In the genomic region with DNA sequence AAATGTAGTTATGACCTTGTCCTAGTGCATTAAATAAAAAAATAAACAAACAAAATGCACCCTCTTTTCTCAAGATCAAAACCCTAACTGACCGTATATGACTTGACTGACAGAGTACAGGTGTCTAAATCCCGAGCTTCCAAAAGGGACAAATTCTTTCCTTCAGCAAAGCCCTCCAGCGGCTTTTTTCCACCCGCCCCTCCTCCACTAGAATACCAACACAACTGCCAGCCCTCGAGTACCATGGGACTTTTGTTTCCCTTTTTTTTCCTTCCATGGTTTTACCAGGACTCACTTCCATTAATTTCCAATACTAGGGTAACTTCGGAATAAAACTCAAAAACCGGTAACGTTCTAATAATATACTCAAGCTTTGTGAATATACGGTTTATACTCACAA, we compare ENCODE assay signal across 9 mouse cellular contexts. TPM values are rescaled to one million over a fixed set of nuclear protein-coding genes. Genes with fewer than 3 reads are reported as not detected.
DNase-seq lines count a peak whose midpoint lies in the region; ATAC-seq lines count a peak whose summit lies in the region.
"Had no signal": no experiment of that assay in that cellular context is flagged by ENCODE, and none has a peak within 500 bp of the region (broad histone marks: within the 10 kb centered on the region; RNA-seq: fewer than 3 reads in every experiment).

No protein-coding gene starts in this region.

- H3K4me2 ChIP-seq in hindbrain, embryonic 11.5 days (replicated peaks; ENCODE audit: low read depth, low read length), result peak overlapping the region; percentile 50
- peak overlapping the region; percentile 64 for H3K4me2 ChIP-seq in liver, embryonic 16.5 days (ENCODE audit: low read depth, low read length)
- H3K4me2 ChIP-seq in stomach, embryonic 16.5 days (ENCODE audit: low read depth, low read length), result peak overlapping the region; percentile 72

- peak overlapping the region; percentile 99; the same call in 1 of the 2 replicates for H3K9ac ChIP-seq in hindbrain, embryonic 11.5 days (ENCODE audit: low read depth, low read length)
- H3K9ac ChIP-seq in liver, embryonic 16.5 days (ENCODE audit: low read depth, low read length), result peak overlapping the region; percentile 93
- H3K9ac ChIP-seq in stomach, embryonic 16.5 days (ENCODE audit: low read length), result peak overlapping the region; percentile 93

- H3K4me1 ChIP-seq in hindbrain, embryonic 11.5 days (replicated peaks; ENCODE audit: control insufficient read depth, insufficient read depth, low read length), result no peaks in the 10 kb centered on the region
- H3K4me1 ChIP-seq in liver, embryonic 16.5 days (ENCODE audit: control insufficient read depth, low read depth, low read length), result peaks cover 32% of the 10 kb centered on the region
- H3K4me1 ChIP-seq in stomach, embryonic 16.5 days (ENCODE audit: control insufficient read depth, insufficient read depth, low read length), result peaks cover 21% of the 10 kb centered on the region

- no peaks in the 10 kb centered on the region for H3K9me3 ChIP-seq in hindbrain, embryonic 11.5 days (ENCODE audit: control insufficient read depth, low read length)
- H3K9me3 ChIP-seq in liver, embryonic 16.5 days (replicated peaks; ENCODE audit: control insufficient read depth, low read length), result no peaks in the 10 kb centered on the region
- no peaks in the 10 kb centered on the region for H3K9me3 ChIP-seq in stomach, embryonic 16.5 days (replicated peaks; ENCODE audit: control insufficient read depth, low read length)

- no peak overlapping the region for H3K27ac ChIP-seq in hindbrain, embryonic 11.5 days (ENCODE audit: low read depth, low read length)
- no peak overlapping the region for H3K27ac ChIP-seq in liver, embryonic 16.5 days (ENCODE audit: low read length)
- H3K27ac ChIP-seq in stomach, embryonic 16.5 days (ENCODE audit: low read length), result no peak overlapping the region

- H3K36me3 ChIP-seq in hindbrain, embryonic 11.5 days (ENCODE audit: control insufficient read depth, insufficient read depth, low read length), result no peaks in the 10 kb centered on the region
- no peaks in the 10 kb centered on the region for H3K36me3 ChIP-seq in liver, embryonic 16.5 days (ENCODE audit: control insufficient read depth, insufficient read depth)
- no peaks in the 10 kb centered on the region for H3K36me3 ChIP-seq in stomach, embryonic 16.5 days (ENCODE audit: control insufficient read depth, insufficient read depth, low read length)

- H3K4me3 ChIP-seq in hindbrain, embryonic 11.5 days (ENCODE audit: low read depth, low read length), result peak overlapping the region; percentile 100
- peak overlapping the region; percentile 76 for H3K4me3 ChIP-seq in liver, embryonic 16.5 days (ENCODE audit: low read depth, low read length)
- peak overlapping the region; percentile 75 for H3K4me3 ChIP-seq in stomach, embryonic 16.5 days (replicated peaks; ENCODE audit: low read length)

- H3K27me3 ChIP-seq in hindbrain, embryonic 11.5 days (ENCODE audit: control insufficient read depth, insufficient read depth, low read length), result no peaks in the 10 kb centered on the region
- no peaks in the 10 kb centered on the region for H3K27me3 ChIP-seq in liver, embryonic 16.5 days (ENCODE audit: control insufficient read depth, insufficient read depth, low read depth, low read length)
- no peaks in the 10 kb centered on the region for H3K27me3 ChIP-seq in stomach, embryonic 16.5 days (ENCODE audit: control insufficient read depth, insufficient read depth, low read length)
- H3K27me3 ChIP-seq: Patski had no signal

- under 1% methylated on average over 9 of the region's 9 CpGs for WGBS in hindbrain, embryonic 11.5 days
- WGBS in liver, embryonic 16.5 days (ENCODE audit: insufficient replicate concordance), result 0% methylated on average over 9 of the region's 9 CpGs
- WGBS in stomach, embryonic 16.5 days, result under 1% methylated on average over 9 of the region's 9 CpGs

- peak; percentile 76 for DNase-seq in heart, adult 11 months
- no peak for DNase-seq in heart, postnatal 25 days (ENCODE audit: low spot score)
- DNase-seq in embryo, embryonic 10.5 days (ENCODE audit: low spot score), result peak; percentile 74
- peak; percentile 57 for DNase-seq in hindbrain, embryonic 11.5 days (ENCODE audit: low spot score)
- DNase-seq in adrenal gland, adult 8-10 months, result no peak

- ATAC-seq in hindbrain, embryonic 11.5 days (ENCODE audit: low FRiP score), result no peak
- ATAC-seq in liver, embryonic 16.5 days (ENCODE audit: low read depth), result no peak
- no peak for ATAC-seq in stomach, embryonic 16.5 days (ENCODE audit: insufficient read depth, low FRiP score)
- ATAC-seq in inflammation-experienced regulatory T-cells, adult 6 months, result no peak

- intact Hi-C loops in heart, postnatal 25 days (cut with DNase I), result loop anchor here (2.0 to 5.0 kb wide), 2 partner anchors 46 to 190 kb away; partner anchors contain the start of gene Malsu1

RNA-seq across cellular contexts. Expression of gene Tra2a, which starts 1.4 kb away (rescaled TPM):
- total RNA-seq in heart, postnatal 25 days (2021), result 10 to 100 TPM; 24.8 to 34.4 TPM
- 56.7 and 82.9 TPM in 2 replicates for polyA plus RNA-seq in hindbrain, embryonic 11.5 days (2014; fragmentation: Nextera tagmentation; extraction: Ambion mirVana)
- 38.0 and 42.4 TPM in 2 replicates for polyA plus RNA-seq in liver, embryonic 16.5 days (2015; fragmentation: Nextera tagmentation; extraction: Ambion mirVana)
- 85.9 and 87.7 TPM in 2 replicates for polyA plus RNA-seq in stomach, embryonic 16.5 days (2015; fragmentation: Nextera tagmentation; extraction: Ambion mirVana)
- 10 to 100 TPM; 55.9 to 86.1 (median 66.6) TPM for total RNA-seq in adrenal gland, adult 8-10 months (2022)
- 10 to 100 TPM; 30.2 to 49.2 (median 34.7) TPM for polyA plus RNA-seq in inflammation-experienced regulatory T-cells, adult 6 months (2017; shearing (Covaris generic))

RNA-seq across cellular contexts. Expression of gene Igf2bp3, which starts 47.7 kb away (rescaled TPM):
- total RNA-seq in heart, postnatal 25 days (2021), result under 1 TPM; 0.34 to 0.36 TPM
- polyA plus RNA-seq in hindbrain, embryonic 11.5 days (2014; fragmentation: Nextera tagmentation; extraction: Ambion mirVana), result 132 and 133 TPM in 2 replicates
- 16.4 and 17.9 TPM in 2 replicates for polyA plus RNA-seq in liver, embryonic 16.5 days (2015; fragmentation: Nextera tagmentation; extraction: Ambion mirVana)
- 47.0 and 53.6 TPM in 2 replicates for polyA plus RNA-seq in stomach, embryonic 16.5 days (2015; fragmentation: Nextera tagmentation; extraction: Ambion mirVana)
- under 1 TPM in 2 of 4 experiments, not detected in 2; 0.05 to 0.12 TPM for total RNA-seq in adrenal gland, adult 8-10 months (2022)
- polyA plus RNA-seq in inflammation-experienced regulatory T-cells, adult 6 months (2017; shearing (Covaris generic)), result 1 to 10 TPM; 4.6 to 5.2 (median 5.1) TPM

RNA-seq across cellular contexts. Expression of gene Ccdc126, which starts 56.7 kb away (rescaled TPM):
- total RNA-seq in heart, postnatal 25 days (2021), result 1 to 10 TPM; 4.2 to 4.5 TPM
- polyA plus RNA-seq in hindbrain, embryonic 11.5 days (2014; fragmentation: Nextera tagmentation; extraction: Ambion mirVana), result 8.0 and 8.5 TPM in 2 replicates
- polyA plus RNA-seq in liver, embryonic 16.5 days (2015; fragmentation: Nextera tagmentation; extraction: Ambion mirVana), result 1.9 and 2.9 TPM in 2 replicates
- polyA plus RNA-seq in stomach, embryonic 16.5 days (2015; fragmentation: Nextera tagmentation; extraction: Ambion mirVana), result 13.3 and 13.6 TPM in 2 replicates
- total RNA-seq in adrenal gland, adult 8-10 months (2022), result 10 to 100 TPM; 15.8 to 21.2 (median 18.8) TPM
- polyA plus RNA-seq in inflammation-experienced regulatory T-cells, adult 6 months (2017; shearing (Covaris generic)), result 10 to 100 TPM in 2 of 3 experiments, 1 to 10 TPM in 1; 5.9 to 17.6 (median 15.4) TPM

Comparison
In these comparisons a context has a peak if more than half of its experiments do, and no peak if none do; other contexts are left out.
1. DNase-seq: peak in heart, adult 11 months (single experiment), embryo, embryonic 10.5 days (single experiment) and hindbrain, embryonic 11.5 days (single experiment); none in heart, postnatal 25 days (single experiment) and adrenal gland, adult 8-10 months (single experiment).
2. Peak in every context shown above with its lines, with median percentiles within 50 percentile points of each other: H3K4me2 ChIP-seq, H3K4me3 ChIP-seq and H3K9ac ChIP-seq.